Mouse (Mus musculus): ENCODE data around the gene Traf3ip3. TPM values are rescaled to one million over a fixed set of nuclear protein-coding genes. Genes with fewer than 3 reads are reported as not detected.

The Traf3ip3 gene
- polyA plus RNA-seq, 1 experiment from 2014 or later, result 2.5 TPM

GRCm38 (mm10) chr1:193229570-193229969 is 28.1 kb upstream of the Traf3ip3 start:
- Histone ChIP-seq H3K36me3 (no peaks in the 10 kb centered on the region), H3K4me2 (replicated peaks) (no peak overlapping the region), H3K9me3 (no peaks in the 10 kb centered on the region), H3K27me3 (replicated peaks) (no peaks in the 10 kb centered on the region), H3K9ac (no peak overlapping the region), H3K4me1 (no peaks in the 10 kb centered on the region), H3K4me3 (no peak overlapping the region), H3K27ac (no peak overlapping the region)
- no peak for ATAC-seq (ENCODE audit: low FRiP score, low read depth)
- WGBS, result 94% methylated on average over 5 of the region's 5 CpGs

DNA sequence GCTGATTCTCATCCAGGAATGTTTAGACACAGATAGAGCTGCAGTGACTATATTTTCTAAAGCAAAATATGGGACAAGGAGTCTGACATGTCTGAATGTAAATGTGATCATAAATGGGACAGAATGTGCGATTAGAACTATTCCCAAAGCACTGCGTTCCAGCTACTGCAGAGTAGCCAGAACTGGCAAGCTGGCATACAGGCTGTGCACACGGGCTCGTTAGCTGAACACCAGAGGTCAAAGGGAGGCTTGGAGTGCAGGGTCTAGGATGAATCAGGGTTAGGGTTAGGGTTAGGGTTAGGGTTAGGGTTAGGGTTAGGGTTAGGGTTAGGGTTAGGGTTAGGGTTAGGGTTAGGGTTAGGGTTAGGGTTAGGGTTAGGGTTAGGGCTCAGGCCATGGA is 26.0 kb upstream of the Traf3ip3 start:
- no peaks in the 10 kb centered on the region for H3K27me3 ChIP-seq (replicated peaks)
- no peak for ATAC-seq (ENCODE audit: low FRiP score, low read depth)
- no peaks in the 10 kb centered on the region for H3K9me3 ChIP-seq
- no peaks in the 10 kb centered on the region for H3K4me1 ChIP-seq
- H3K27ac ChIP-seq, result no peak overlapping the region
- H3K4me3 ChIP-seq, result no peak overlapping the region
- H3K36me3 ChIP-seq, result no peaks in the 10 kb centered on the region
- no peak overlapping the region for H3K4me2 ChIP-seq (replicated peaks)
- 88% methylated on average over 4 of the region's 4 CpGs for WGBS
- H3K9ac ChIP-seq, result no peak overlapping the region

GRCm38 (mm10) chr1:193226724-193227522 is 25.4 kb upstream of the Traf3ip3 start:
- Histone ChIP-seq H3K27me3 (replicated peaks) (no peaks in the 10 kb centered on the region), H3K36me3 (no peaks in the 10 kb centered on the region), H3K4me1 (no peaks in the 10 kb centered on the region), H3K27ac (no peak overlapping the region), H3K4me2 (replicated peaks) (no peak overlapping the region), H3K9me3 (no peaks in the 10 kb centered on the region), H3K4me3 (no peak overlapping the region), H3K9ac (no peak overlapping the region)
- 58% methylated on average over 7 of the region's 7 CpGs for WGBS
- ATAC-seq (ENCODE audit: low FRiP score, low read depth), result no peak

DNA sequence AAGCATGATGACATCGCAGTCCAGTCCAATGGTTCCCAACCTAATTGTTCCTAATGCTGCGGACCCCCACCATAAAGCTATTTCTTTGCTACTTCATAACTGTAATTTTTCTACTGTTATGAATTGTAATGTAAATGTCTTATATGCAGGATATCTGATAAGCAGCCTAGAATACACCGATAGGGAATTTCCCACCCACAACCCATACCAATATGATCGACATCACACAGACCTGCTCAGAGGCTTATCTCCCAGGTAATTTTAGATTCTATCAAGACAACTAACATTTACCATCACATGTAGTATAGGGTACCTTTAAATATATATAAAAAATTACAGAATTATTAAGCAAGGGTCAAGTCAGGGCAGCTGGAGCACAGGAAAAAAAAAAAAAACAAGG is 24.6 kb upstream of the Traf3ip3 start:
- WGBS, result 93% methylated on average over 4 of the region's 4 CpGs
- H3K4me3 ChIP-seq, result no peak overlapping the region
- no peaks in the 10 kb centered on the region for H3K4me1 ChIP-seq
- H3K36me3 ChIP-seq, result no peaks in the 10 kb centered on the region
- no peaks in the 10 kb centered on the region for H3K27me3 ChIP-seq (replicated peaks)
- H3K9ac ChIP-seq, result no peak overlapping the region
- no peak overlapping the region for H3K4me2 ChIP-seq (replicated peaks)
- H3K9me3 ChIP-seq, result no peaks in the 10 kb centered on the region
- ATAC-seq (ENCODE audit: low FRiP score, low read depth), result no peak
- no peak overlapping the region for H3K27ac ChIP-seq

GRCm38 (mm10) chr1:193225531-193225930 is 24.0 kb upstream of the Traf3ip3 start:
- ATAC-seq (ENCODE audit: low FRiP score, low read depth), result no peak
- no peak overlapping the region for H3K4me3 ChIP-seq
- no peak overlapping the region for H3K27ac ChIP-seq
- H3K9me3 ChIP-seq, result no peaks in the 10 kb centered on the region
- H3K36me3 ChIP-seq, result no peaks in the 10 kb centered on the region
- WGBS, result 31% methylated on average over 3 of the region's 3 CpGs
- H3K27me3 ChIP-seq (replicated peaks), result no peaks in the 10 kb centered on the region
- H3K4me1 ChIP-seq, result no peaks in the 10 kb centered on the region
- no peak overlapping the region for H3K9ac ChIP-seq
- H3K4me2 ChIP-seq (replicated peaks), result no peak overlapping the region

DNA sequence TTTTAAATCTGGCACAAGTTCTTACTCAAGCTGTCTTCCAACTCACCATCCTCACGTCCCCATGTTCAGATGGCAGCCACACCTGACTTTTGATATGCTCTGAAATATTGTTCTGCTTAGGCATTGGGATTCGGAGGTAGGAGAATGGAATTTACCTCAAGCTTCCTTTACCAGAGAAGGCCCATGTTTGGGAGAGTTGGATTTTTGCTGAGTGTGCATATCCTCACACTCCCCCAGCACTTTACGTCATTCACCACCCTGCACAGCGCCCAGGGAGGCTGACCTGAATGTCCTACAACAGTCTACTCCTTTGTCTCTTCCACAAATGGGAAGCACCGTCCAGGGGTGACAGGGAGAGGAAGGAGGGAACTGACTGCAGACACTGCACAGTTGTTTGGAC is 18.9 kb upstream of the Traf3ip3 start:
- ATAC-seq (ENCODE audit: low FRiP score, low read depth), result no peak
- H3K4me1 ChIP-seq, result no peaks in the 10 kb centered on the region
- H3K4me2 ChIP-seq (replicated peaks), result no peak overlapping the region
- no peaks in the 10 kb centered on the region for H3K9me3 ChIP-seq
- H3K36me3 ChIP-seq, result no peaks in the 10 kb centered on the region
- WGBS, result 63% methylated on average over 5 of the region's 5 CpGs
- H3K27ac ChIP-seq, result no peak overlapping the region
- no peaks in the 10 kb centered on the region for H3K27me3 ChIP-seq (replicated peaks)
- no peak overlapping the region for H3K4me3 ChIP-seq
- H3K9ac ChIP-seq, result no peak overlapping the region

GRCm38 (mm10) chr1:193216000-193216399 is 14.5 kb upstream of the Traf3ip3 start:
- H3K4me1 ChIP-seq, result no peaks in the 10 kb centered on the region
- no peak overlapping the region for H3K27ac ChIP-seq
- 74% methylated on average over 3 of the region's 3 CpGs for WGBS
- no peak for ATAC-seq (ENCODE audit: low FRiP score, low read depth)
- H3K27me3 ChIP-seq (replicated peaks), result no peaks in the 10 kb centered on the region
- H3K36me3 ChIP-seq, result no peaks in the 10 kb centered on the region
- H3K4me2 ChIP-seq (replicated peaks), result no peak overlapping the region
- no peak overlapping the region for H3K4me3 ChIP-seq
- no peaks in the 10 kb centered on the region for H3K9me3 ChIP-seq
- H3K9ac ChIP-seq, result no peak overlapping the region

DNA sequence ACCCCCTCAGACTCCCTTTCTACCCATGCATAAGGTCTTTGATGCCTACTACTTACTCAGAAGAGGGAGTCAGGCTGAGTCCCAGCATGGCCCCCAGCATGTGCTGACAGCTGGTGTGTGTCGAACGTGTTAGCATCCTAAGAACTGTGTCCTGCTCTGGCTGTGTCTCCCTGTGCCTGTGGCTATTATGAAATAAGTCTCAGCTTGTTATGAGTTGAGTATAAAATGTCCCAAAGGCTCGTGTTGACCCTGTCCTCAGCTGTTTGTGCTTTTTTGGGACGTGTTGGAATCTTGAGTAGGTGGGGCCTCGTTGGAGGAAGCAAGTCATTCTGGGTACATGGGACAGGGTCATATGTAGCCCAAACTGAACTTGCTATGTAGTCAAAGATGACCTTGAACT is 12.6 kb upstream of the Traf3ip3 start:
- no peak for ATAC-seq (ENCODE audit: low FRiP score, low read depth)
- Histone ChIP-seq H3K27me3 (replicated peaks) (no peaks in the 10 kb centered on the region), H3K4me3 (no peak overlapping the region), H3K36me3 (no peaks in the 10 kb centered on the region), H3K27ac (no peak overlapping the region), H3K9ac (no peak overlapping the region), H3K9me3 (no peaks in the 10 kb centered on the region), H3K4me2 (replicated peaks) (no peak overlapping the region), H3K4me1 (no peaks in the 10 kb centered on the region)
- WGBS, result 76% methylated on average over 5 of the region's 5 CpGs

- Histone ChIP-seq H3K4me2 (replicated peaks) (no peak overlapping the region), H3K4me1 (no peaks in the 10 kb centered on the region), H3K9ac (no peak overlapping the region), H3K9me3 (no peaks in the 10 kb centered on the region), H3K4me3 (no peak overlapping the region), H3K27me3 (replicated peaks) (no peaks in the 10 kb centered on the region), H3K36me3 (no peaks in the 10 kb centered on the region), H3K27ac (no peak overlapping the region)
- 73% methylated on average over 5 of the region's 5 CpGs for WGBS
- no peak for ATAC-seq (ENCODE audit: low FRiP score, low read depth)
Measured at GRCm38 (mm10) chr1:193211371-193211770, 9.9 kb upstream of the Traf3ip3 start.

- no peak overlapping the region for H3K4me3 ChIP-seq
- no peaks in the 10 kb centered on the region for H3K27me3 ChIP-seq (replicated peaks)
- no peaks in the 10 kb centered on the region for H3K36me3 ChIP-seq
- H3K4me2 ChIP-seq (replicated peaks), result no peak overlapping the region
- H3K27ac ChIP-seq, result no peak overlapping the region
- 46% methylated on average over 2 of the region's 2 CpGs for WGBS
- no peaks in the 10 kb centered on the region for H3K9me3 ChIP-seq
- no peaks in the 10 kb centered on the region for H3K4me1 ChIP-seq
- H3K9ac ChIP-seq, result no peak overlapping the region
- no peak for ATAC-seq (ENCODE audit: low FRiP score, low read depth)
Measured at GRCm38 (mm10) chr1:193208178-193208577, 6.7 kb upstream of the Traf3ip3 start.

DNA sequence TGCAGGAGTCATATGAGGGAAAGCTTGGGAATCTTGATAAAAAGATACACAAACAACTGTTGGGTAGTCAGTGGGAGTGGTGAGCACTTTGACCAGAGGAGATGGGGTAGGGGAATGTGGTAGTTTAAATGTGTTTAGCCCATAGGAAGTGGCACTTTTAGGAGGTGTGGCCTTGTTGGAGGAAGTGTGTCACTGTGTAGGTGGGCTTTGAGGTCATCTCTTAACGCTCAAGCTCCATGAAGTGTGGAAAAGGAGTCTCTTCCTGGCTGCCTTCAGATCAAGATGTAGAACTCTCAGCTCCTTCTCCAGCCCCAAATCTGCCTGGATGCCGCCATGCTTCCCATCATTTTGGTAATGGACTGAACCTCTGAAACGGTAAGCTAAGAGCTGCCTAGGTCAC is 6.0 kb upstream of the Traf3ip3 start, which contains the start of gene Lamb3:
Gene Lamb3 (plus strand): TSS at position 197 of the 400 bp plus-strand sequence.
- Histone ChIP-seq H3K36me3 (no peaks in the 10 kb centered on the region), H3K9me3 (no peaks in the 10 kb centered on the region), H3K4me1 (no peaks in the 10 kb centered on the region), H3K9ac (no peak within 1 kb of the TSS), H3K27ac (no peak within 1 kb of the TSS), H3K4me3 (no peak within 1 kb of the TSS), H3K4me2 (replicated peaks) (no peak within 1 kb of the TSS), H3K27me3 (replicated peaks) (no peaks in the 10 kb centered on the region)
- WGBS, result 90% methylated on average over 3 of the region's 3 CpGs
- ATAC-seq (ENCODE audit: low FRiP score, low read depth), result no peak

GRCm38 (mm10) chr1:193205431-193205830 is 3.9 kb upstream of the Traf3ip3 start:
- Histone ChIP-seq H3K9me3 (no peaks in the 10 kb centered on the region), H3K36me3 (no peaks in the 10 kb centered on the region), H3K9ac (no peak overlapping the region), H3K27ac (no peak overlapping the region), H3K27me3 (replicated peaks) (no peaks in the 10 kb centered on the region), H3K4me2 (replicated peaks) (no peak overlapping the region), H3K4me3 (no peak overlapping the region), H3K4me1 (no peaks in the 10 kb centered on the region)
- no peak for ATAC-seq (ENCODE audit: low FRiP score, low read depth)
- WGBS, result 93% methylated on average over 2 of the region's 2 CpGs

GRCm38 (mm10) chr1:193203821-193204220 is 2.3 kb upstream of the Traf3ip3 start:
- Histone ChIP-seq H3K4me1 (no peaks in the 10 kb centered on the region), H3K9ac (no peak overlapping the region)
- ATAC-seq (ENCODE audit: low FRiP score, low read depth), result no peak

More at GRCm38 (mm10) chr1:193203821-193204220, 2.3 kb upstream of the Traf3ip3 start:
- Histone ChIP-seq H3K27me3 (replicated peaks) (no peaks in the 10 kb centered on the region), H3K27ac (no peak overlapping the region), H3K9me3 (no peaks in the 10 kb centered on the region), H3K4me2 (replicated peaks) (no peak overlapping the region), H3K36me3 (no peaks in the 10 kb centered on the region), H3K4me3 (no peak overlapping the region)
- 81% methylated on average over 2 of the region's 2 CpGs for WGBS

Data from neural tube, embryonic 12.5 days (tissue).